13 mouse cellular contexts compared by ENCODE assay signal in the genomic region with DNA sequence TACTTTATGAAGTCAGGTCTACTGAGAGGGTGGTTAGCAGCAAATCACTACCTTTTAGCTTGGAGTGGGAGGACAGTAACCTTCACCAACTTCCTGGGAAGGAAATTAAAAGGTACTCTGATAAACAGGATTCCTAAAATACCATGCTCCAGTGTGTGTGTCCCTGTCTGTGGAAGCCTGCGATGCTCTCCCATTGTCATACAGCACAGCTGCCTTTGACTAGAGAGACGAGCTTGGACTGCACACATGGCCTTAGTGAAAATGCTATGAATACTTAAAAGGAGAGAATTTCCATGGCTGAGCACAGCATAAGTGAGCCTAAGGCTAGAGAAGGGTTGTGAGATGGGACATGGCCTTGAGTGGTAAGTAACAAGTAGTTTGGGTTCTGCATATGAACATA.
DNase-seq lines count a peak whose midpoint lies in the region; ATAC-seq and TF ChIP-seq lines count a peak whose summit lies in the region.
"Had no signal": no experiment of that assay in that cellular context is flagged by ENCODE, and none has a peak within 500 bp of the region (broad histone marks: within the 10 kb centered on the region; RNA-seq: fewer than 3 reads in every experiment).

No protein-coding gene starts in this region.

- H3K36me3 ChIP-seq in hindbrain, embryonic 13.5 days: peaks cover 17% of the 10 kb centered on the region
- H3K36me3 ChIP-seq in midbrain, embryonic 16.5 days (ENCODE audit: control insufficient read depth, insufficient read depth, low read length): peaks cover 4% of the 10 kb centered on the region; the same call in 1 of the 2 replicates

- no peaks in the 10 kb centered on the region for H3K9me3 ChIP-seq in hindbrain, embryonic 13.5 days
- H3K9me3 ChIP-seq in midbrain, embryonic 16.5 days (replicated peaks; ENCODE audit: control insufficient read depth, low read length, poor library complexity, severe bottlenecking): no peaks in the 10 kb centered on the region

- ATAC-seq in hindbrain, embryonic 13.5 days (ENCODE audit: low FRiP score): no peak
- no peak for ATAC-seq in midbrain, embryonic 16.5 days

- intact Hi-C loops in heart, postnatal 25 days (cut with DNase I): no loop called here

- no peak for TF ChIP-seq POLR2A in embryonic fibroblast, embryonic 13.5 days (IDR thresholded peaks at IDR 0.05; ENCODE audit: low read depth, low read length)

- TF ChIP-seq CTCF in embryonic fibroblast, embryonic 13.5 days (IDR thresholded peaks at IDR 0.05; ENCODE audit: borderline replicate concordance, insufficient read depth, low read length): no peak

- no peak overlapping the region for H3K9ac ChIP-seq in hindbrain, embryonic 13.5 days
- H3K9ac ChIP-seq in midbrain, embryonic 16.5 days (ENCODE audit: low read depth, low read length): no peak overlapping the region
- H3K9ac ChIP-seq: liver, embryonic 14.5 days had no signal

- H3K4me2 ChIP-seq in hindbrain, embryonic 13.5 days: no peak overlapping the region
- H3K4me2 ChIP-seq in midbrain, embryonic 16.5 days (ENCODE audit: low read length): no peak overlapping the region

- DNase-seq in heart, adult 11 months: peak; percentile 37
- DNase-seq in heart, postnatal 25 days (ENCODE audit: low spot score): no peak
- no peak for DNase-seq in right cerebral cortex, postnatal 4 days
- no peak for DNase-seq in frontal cortex, postnatal 36 days (ENCODE audit: low spot score in 2 of 2)
- DNase-seq in embryo, embryonic 10 days (ENCODE audit: low spot score): no peak
- DNase-seq: adrenal gland, postnatal 36 days; cerebellum, adult 18-20 months; kidney, postnatal 4 days; thymus, adult 2 months had no signal

- H3K27me3 ChIP-seq in hindbrain, embryonic 13.5 days: no peaks in the 10 kb centered on the region
- no peaks in the 10 kb centered on the region for H3K27me3 ChIP-seq in midbrain, embryonic 16.5 days (ENCODE audit: control insufficient read depth, insufficient read depth, low read depth, low read length)

- peaks cover 3% of the 10 kb centered on the region; the same call in 1 of the 2 replicates for H3K4me1 ChIP-seq in embryonic fibroblast, embryonic 13.5 days (ENCODE audit: control insufficient read depth, insufficient read depth, low read length)
- H3K4me1 ChIP-seq in hindbrain, embryonic 13.5 days (replicated peaks): peaks cover 31% of the 10 kb centered on the region
- peaks cover 12% of the 10 kb centered on the region; the same call in 1 of the 2 replicates for H3K4me1 ChIP-seq in midbrain, embryonic 16.5 days (ENCODE audit: control insufficient read depth, insufficient read depth, low read length)

- WGBS in hindbrain, embryonic 13.5 days: 15% methylated on average over 2 of the region's 2 CpGs
- WGBS in midbrain, embryonic 16.5 days: 5% methylated on average over 2 of the region's 2 CpGs

- H3K4me3 ChIP-seq in embryonic fibroblast, embryonic 13.5 days (ENCODE audit: insufficient read depth, low read length): no peak overlapping the region
- no peak overlapping the region for H3K4me3 ChIP-seq in hindbrain, embryonic 13.5 days
- H3K4me3 ChIP-seq in midbrain, embryonic 16.5 days (ENCODE audit: low read depth, low read length): no peak overlapping the region

- H3K27ac ChIP-seq in embryonic fibroblast, embryonic 13.5 days (ENCODE audit: insufficient read depth, low read length): peak overlapping the region; percentile 53
- H3K27ac ChIP-seq in hindbrain, embryonic 13.5 days: peak overlapping the region; percentile 53
- H3K27ac ChIP-seq in midbrain, embryonic 16.5 days (ENCODE audit: low read length): 0 out of 2 replicates have a peak overlapping the region, but pooled peaks have one; percentile 11
- H3K27ac ChIP-seq: liver, embryonic 14.5 days had no signal
